Mouse (Mus musculus) embryonic stem cell, embryonic (primary cell): Measurements from ENCODE around the gene Tpsg1.

ENCODE experiments used
- CTCF ChIA-PET, 4 experiments: fragments of 300-600 bp in 2 of 4; fragments of 350-600 bp in 2 of 4; sonication (Branson Sonifier 250); formaldehyde crosslinking; loops; one replicate each; lab custom pipeline; 2022; ENCODE audit warnings: inconsistent platforms in 2 of 4; lab: Charles Lee
- POLR2A ChIA-PET, 4 experiments: fragments of 300-600 bp in 2 of 4; fragments of 350-600 bp in 2 of 4; sonication (Branson Sonifier 250); formaldehyde crosslinking; loops; one replicate each; lab custom pipeline; 2022; ENCODE audit warnings: antibody characterized with exemption in 4 of 4, inconsistent platforms in 1 of 4; lab: Charles Lee

Tpsg1 gene

DNA sequence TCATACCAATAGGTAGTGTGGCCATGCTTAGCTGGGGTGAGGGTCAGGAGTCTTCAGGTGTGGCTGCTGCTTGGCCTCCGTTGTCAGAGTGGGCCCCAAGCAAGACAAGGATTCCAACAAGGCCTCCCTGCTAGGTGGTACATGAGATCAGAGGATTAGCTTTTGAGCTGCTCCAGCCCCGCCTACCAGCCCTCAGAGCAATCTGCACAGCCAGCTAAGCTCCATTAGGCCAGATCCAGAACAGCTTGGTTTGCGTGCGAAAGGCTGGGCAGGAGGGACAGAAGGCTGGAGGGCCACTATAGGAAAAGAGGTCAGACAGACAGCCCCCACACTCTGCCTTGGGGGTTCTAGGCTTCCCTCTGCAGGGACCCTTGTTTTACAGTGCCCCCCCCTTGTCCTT lies 32.4 kb downstream of the Tpsg1 start:
- ChIA-PET CTCF (interaction anchor here in 1 of 4 experiments (0.7 kb wide), 1 partner anchor 10 kb away, joined by 4 read pairs; no protein-coding TSS in a partner anchor), POLR2A (interaction anchor here in 1 of 4 experiments (0.9 to 1.2 kb wide), 2 partner anchors 20 to 177 kb away, joined by 3 read pairs; partner anchors contain the start of gene Lmf1)

DNA sequence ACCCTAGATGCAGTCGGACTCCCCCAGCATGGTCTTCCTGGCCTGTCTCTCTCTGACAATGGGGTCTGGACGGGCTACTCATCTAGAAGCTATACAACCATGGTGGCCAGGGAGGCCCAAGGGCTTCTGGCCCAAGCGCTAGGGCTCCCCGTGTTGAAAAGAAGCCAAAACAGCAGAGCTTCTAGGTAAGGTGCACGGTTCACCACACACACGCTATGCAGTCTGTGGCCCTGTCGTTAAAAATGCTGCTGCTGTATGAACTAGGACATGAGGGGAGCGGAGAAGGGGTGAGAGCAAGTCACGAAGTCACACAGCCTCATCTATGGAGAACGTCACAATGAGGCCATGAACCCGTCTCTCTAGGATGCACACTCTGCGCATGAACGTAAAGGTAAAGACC lies 33.2 kb downstream of the Tpsg1 start:
- POLR2A ChIA-PET, result no interaction called here
- CTCF ChIA-PET, result interaction anchor here in 1 of 4 experiments (0.6 kb wide), 1 partner anchor 32 kb away, joined by 3 read pairs; no protein-coding TSS in a partner anchor

DNA sequence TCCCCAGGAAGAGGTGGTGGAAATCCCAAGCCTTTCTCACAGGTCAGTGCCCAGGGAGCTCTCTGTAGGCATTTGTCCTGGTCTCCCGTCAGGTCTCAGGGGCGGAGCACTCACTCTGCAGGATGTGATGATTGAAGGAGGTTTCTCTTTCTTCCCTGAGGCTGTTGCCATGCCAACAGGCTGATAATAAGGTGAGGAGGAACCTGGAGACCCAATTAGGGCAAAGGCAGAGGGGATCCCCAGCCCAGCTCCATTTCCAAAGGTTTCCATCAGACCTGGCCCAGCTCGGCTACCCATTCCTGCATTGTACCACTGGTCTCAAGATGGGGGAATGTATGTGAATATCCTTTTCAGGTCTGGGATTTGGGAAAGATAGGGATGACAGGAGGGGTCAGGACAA lies 35.1 kb downstream of the Tpsg1 start:
- ChIA-PET POLR2A (interaction anchor here in 3 of 4 experiments (0.6 to 1.7 kb wide), 11 partner anchors 11 to 457 kb away, joined by 3 to 8 read pairs (median 4); partner anchors contain the start of genes Lmf1 (in 1 of the 3) and Wdr90 (in 1 of the 3)), CTCF (interaction anchor here in 2 of 4 experiments (0.5 to 1.5 kb wide), 2 partner anchors 104 to 130 kb away, joined by 4 to 5 read pairs; partner anchors contain the start of gene Ube2i (in 1 of the 2))

DNA sequence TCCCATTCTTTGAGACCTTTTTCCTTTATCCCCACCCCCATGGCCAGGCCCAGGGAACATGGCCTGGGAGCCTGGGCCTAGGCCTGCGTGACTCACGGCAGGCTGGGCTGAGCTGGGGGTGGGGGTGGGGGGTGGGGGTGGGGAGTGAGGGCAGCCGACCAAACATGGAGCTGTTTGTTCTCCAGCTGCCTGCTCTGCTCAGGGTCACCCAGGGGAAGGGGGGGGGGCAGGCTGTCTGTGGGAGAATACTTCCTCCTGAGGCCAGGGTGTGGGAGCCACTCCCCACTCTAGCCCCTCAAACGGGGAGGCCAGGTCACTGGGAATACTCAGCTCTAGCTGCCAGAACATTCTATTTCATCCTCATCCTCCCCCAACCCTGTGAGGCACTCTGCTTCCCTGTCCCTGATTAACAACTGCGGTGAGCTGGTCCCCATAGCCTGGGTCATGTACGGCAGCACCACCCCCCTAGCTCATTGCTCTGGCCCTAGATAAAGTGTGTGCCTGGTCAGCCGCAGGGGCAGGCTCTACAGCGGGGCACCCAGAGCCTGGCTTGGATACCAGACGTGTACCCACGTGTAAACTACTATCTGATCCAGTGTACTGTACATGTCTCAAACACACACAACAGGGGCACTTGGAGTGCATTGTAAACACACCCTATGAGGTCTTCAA lies 36.3 kb downstream of the Tpsg1 start:
- ChIA-PET CTCF (interaction anchor here (0.5 to 1.8 kb wide), 18 partner anchors 8 to 1578 kb away, joined by 3 to 11 read pairs (median 4); partner anchors contain the start of gene Cacna1h (in 2 of the 4)), POLR2A (interaction anchor here (0.6 to 1.8 kb wide), 25 partner anchors 9 to 456 kb away, joined by 3 to 8 read pairs (median 3); partner anchors contain the start of genes Cacna1h (in 1 of the 4), Haghl (in 1 of the 4), Lmf1 (in 1 of the 4) and Sox8 (in 1 of the 4))

GRCm38 (mm10) chr17:25406011-25406441 lies 37.0 kb downstream of the Tpsg1 start:
- CTCF ChIA-PET, result interaction anchor here in 3 of 4 experiments (0.7 to 1.8 kb wide), 8 partner anchors 8 to 1578 kb away, joined by 3 to 8 read pairs (median 3); partner anchors contain the start of gene Cacna1h (in 2 of the 3)
- POLR2A ChIA-PET, result interaction anchor here in 2 of 4 experiments (0.7 to 1.8 kb wide), 12 partner anchors 9 to 455 kb away, joined by 3 to 8 read pairs (median 3); partner anchors contain the start of genes Cacna1h (in 1 of the 2), Lmf1 (in 1 of the 2), Ube2i (in 1 of the 2) and Wdr90 (in 1 of the 2)

DNA sequence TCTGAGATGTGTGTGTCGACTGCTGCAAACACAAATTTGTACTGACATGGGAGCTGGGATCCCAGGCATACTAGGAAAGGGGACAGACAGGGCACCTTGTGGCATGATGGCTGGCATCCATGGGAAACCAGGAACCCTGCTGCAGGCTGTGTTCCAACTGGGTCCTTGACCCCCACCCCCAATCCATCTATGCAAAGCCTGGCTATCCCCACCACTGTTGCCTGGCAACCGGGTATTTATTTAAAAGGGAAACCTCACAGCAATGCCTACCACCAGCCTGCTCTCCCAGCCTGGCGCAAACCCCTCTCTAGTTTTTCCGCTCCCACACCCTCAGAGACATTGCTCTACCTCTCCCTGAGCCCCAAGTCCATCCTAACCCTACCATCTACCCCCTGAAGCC lies 38.3 kb downstream of the Tpsg1 start:
- ChIA-PET POLR2A (interaction anchor here in 2 of 4 experiments (0.5 to 0.7 kb wide), 2 partner anchors 20 to 311 kb away, joined by 3 read pairs; no protein-coding TSS in a partner anchor), CTCF (no interaction called here)

GRCm38 (mm10) chr17:25408302-25408999 lies 39.4 kb downstream of the Tpsg1 start:
- ChIA-PET POLR2A (interaction anchor here in 1 of 4 experiments (0.6 kb wide), 1 partner anchor 246 kb away, joined by 3 read pairs; no protein-coding TSS in a partner anchor), CTCF (interaction anchor here in 1 of 4 experiments (0.6 kb wide), 1 partner anchor 791 kb away, joined by 3 read pairs; no protein-coding TSS in a partner anchor)

DNA sequence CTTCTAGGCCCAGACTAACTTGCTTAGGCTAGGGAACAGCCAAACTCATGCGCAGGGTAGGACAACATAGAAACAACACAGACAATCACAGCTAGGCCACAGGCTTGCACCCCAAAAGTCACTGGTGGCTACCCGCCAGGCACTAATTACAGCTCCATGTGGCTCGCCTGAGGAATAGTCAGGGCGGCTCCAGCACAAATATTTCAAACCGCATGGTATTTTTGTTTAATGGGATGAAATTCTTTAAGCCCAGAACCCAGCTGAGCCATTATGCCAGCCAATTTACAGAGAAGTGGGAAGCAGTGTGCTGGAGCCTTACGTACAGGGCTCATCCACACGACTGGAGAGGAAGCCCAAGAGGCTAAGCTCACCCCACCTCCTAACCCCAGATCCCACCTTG lies 40.5 kb downstream of the Tpsg1 start:
- POLR2A ChIA-PET, result no interaction called here
- CTCF ChIA-PET, result interaction anchor here in 2 of 4 experiments (0.6 to 1.2 kb wide), 3 partner anchors 11 to 67 kb away, joined by 3 to 4 read pairs (median 4); no protein-coding TSS in a partner anchor

DNA sequence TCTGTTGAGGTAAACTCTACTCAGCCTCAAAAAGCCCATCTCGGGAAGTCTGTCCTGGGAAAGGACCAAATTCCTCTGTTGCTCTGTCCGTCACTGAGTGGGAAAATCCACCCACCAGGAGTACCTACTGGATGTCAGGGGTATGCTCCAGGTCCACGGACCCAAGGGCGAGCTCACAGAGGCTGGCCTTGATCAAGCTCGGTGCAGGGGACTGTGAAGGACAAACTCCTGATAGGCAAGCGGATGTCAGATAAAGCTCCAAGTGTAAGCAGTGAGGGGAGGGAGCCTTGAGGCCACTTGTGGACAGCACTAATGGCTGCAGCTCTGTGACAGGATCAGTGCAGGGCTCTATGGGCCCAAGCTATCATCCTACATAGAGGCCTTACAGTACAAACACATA lies 41.1 kb downstream of the Tpsg1 start:
- POLR2A ChIA-PET, result interaction anchor here in 2 of 4 experiments (1.0 to 1.1 kb wide), 2 partner anchors 34 to 161 kb away, joined by 3 read pairs; partner anchors contain the start of gene Sox8 (in 1 of the 2)
- CTCF ChIA-PET, result interaction anchor here (0.6 to 1.5 kb wide), 7 partner anchors 10 to 77 kb away, joined by 3 to 4 read pairs (median 3); no protein-coding TSS in a partner anchor

DNA sequence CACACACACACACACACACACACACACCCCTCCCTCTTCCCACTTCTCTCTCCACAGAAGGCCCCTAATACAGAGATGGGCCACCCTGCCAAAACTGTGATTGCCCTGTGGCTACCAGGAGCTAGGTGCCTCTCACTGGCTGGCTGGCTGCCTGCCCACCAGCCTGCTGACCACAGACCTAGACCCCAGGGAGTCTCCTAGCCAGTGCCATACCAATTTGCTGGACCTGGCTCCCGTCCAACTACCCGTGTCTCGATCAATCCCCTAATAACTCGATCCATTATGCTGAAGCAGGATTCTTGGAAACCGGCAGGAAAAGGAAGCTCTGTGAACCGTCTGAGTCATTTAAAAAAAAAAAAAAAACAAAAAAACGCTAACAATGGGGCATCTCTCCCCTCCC lies 41.7 kb downstream of the Tpsg1 start:
- ChIA-PET CTCF (interaction anchor here (0.5 to 1.5 kb wide), 10 partner anchors 9 to 369 kb away, joined by 3 to 6 read pairs (median 3); partner anchors contain the start of gene Sox8 (in 1 of the 4)), POLR2A (interaction anchor here in 2 of 4 experiments (0.7 to 1.1 kb wide), 4 partner anchors 10 to 160 kb away, joined by 3 read pairs; partner anchors contain the start of gene Sox8 (in 1 of the 2))

DNA sequence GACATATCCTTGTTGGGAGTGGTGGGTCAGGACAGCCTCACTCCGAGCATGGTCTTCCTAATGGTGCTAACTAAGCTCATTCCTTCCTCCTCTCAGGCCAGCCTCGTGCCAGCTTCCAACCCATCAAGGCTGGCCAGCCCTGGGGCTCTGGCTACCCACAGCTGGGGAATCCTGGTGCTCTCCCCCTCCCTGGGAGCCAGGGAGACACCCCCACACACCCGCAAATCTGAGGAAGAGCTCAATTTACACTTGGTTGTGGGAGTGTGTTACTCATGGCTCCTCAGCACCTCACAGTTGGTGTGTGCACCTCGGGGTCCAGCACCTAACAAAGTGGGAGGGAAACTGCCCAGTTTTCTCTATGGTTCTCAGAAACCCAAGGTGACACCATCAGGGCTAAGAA lies 42.2 kb downstream of the Tpsg1 start:
- CTCF ChIA-PET, result interaction anchor here (0.5 to 1.5 kb wide), 8 partner anchors 8 to 369 kb away, joined by 3 to 6 read pairs (median 4); partner anchors contain the start of gene Sox8 (in 1 of the 4)

DNA sequence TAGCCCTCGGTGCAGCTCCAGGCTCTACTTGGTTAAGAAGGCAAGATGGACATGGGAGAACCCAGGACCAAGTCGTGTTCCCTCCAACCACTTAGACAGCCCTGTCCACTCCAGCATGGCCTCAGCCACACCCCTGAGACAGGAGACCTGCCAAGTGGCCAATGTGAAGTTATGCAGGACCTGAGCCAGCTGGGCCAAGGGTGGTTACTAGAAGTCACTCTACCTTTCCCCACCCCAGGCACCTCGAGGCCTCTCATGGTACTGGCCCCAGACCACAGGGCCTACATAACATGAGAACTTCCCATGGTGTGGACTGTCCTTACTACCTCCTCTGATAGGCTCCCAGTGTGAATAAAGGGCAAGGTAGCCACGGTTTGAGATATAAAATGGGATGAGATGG lies 45.1 kb downstream of the Tpsg1 start:
- ChIA-PET CTCF (interaction anchor here in 1 of 4 experiments (0.6 kb wide), 1 partner anchor 33 kb away, joined by 3 read pairs; no protein-coding TSS in a partner anchor), POLR2A (interaction anchor here in 2 of 4 experiments (0.6 to 2.1 kb wide), 3 partner anchors 9 to 22 kb away, joined by 3 to 6 read pairs (median 4); no protein-coding TSS in a partner anchor)

More for the DNA sequence above, 42.2 kb downstream of the Tpsg1 start:
- POLR2A ChIA-PET, result interaction anchor here in 2 of 4 experiments (0.7 to 1.1 kb wide), 3 partner anchors 10 to 159 kb away, joined by 3 read pairs; partner anchors contain the start of gene Sox8 (in 1 of the 2)

DNA sequence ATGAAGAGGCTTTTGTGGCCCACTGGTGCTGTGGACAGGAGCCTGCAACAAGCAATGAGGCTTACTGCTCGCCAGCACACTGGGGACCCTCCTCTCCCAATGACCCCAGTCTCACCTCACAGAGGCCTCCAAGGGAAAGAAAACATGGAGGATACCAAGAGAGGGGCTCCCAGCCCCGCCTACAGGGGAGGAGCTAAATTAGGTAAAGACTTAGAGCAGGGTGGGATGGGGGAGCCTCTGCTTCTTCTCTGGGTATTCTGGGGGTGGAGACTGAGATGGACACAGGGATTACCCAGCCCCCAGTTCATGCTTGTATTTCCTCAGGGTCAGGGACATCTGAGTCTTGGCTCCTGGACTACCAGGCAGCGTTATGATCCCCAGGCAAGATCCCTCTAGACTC lies 45.8 kb downstream of the Tpsg1 start:
- CTCF ChIA-PET, result interaction anchor here in 1 of 4 experiments (0.6 kb wide), 1 partner anchor 786 kb away, joined by 5 read pairs; no protein-coding TSS in a partner anchor
- POLR2A ChIA-PET, result interaction anchor here in 2 of 4 experiments (0.6 to 2.1 kb wide), 4 partner anchors 9 to 454 kb away, joined by 3 to 6 read pairs (median 4); partner anchors contain the start of gene Mcrip2 (in 1 of the 2)

DNA sequence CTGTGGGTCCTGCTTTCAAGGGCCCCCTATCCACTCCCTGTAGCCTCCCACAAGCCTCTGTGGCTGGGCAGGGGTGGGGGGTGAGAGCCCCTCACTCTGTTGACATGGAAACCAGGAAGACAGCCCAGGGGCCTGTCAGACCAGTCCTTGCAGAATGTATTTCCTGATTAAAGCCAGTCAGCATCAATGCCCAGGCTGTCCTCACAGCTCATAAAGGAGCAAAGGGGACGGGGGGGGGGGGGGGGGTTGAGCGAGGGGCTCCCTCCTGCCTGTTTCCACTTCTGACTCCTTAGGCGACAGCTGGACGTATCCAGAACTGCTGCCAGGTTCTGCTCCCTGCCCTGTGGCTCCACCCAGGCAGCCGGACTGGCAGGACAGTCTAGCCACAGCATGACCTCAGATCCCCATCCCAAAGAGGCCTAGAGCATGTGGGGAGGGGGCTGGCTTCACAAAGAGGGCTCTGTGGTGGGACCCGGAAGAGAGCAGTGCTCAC lies 46.4 kb downstream of the Tpsg1 start:
- CTCF ChIA-PET, result interaction anchor here in 2 of 4 experiments (0.5 to 0.6 kb wide), 2 partner anchors 127 to 787 kb away, joined by 5 read pairs; no protein-coding TSS in a partner anchor
- POLR2A ChIA-PET, result interaction anchor here in 2 of 4 experiments (0.6 to 2.1 kb wide), 5 partner anchors 9 to 453 kb away, joined by 3 to 6 read pairs (median 4); partner anchors contain the start of gene Mcrip2 (in 1 of the 2)

GRCm38 (mm10) chr17:25416219-25416618 lies 47.1 kb downstream of the Tpsg1 start:
- POLR2A ChIA-PET, result interaction anchor here in 2 of 4 experiments (0.6 to 2.1 kb wide), 6 partner anchors 11 to 53 kb away, joined by 3 to 6 read pairs (median 3); no protein-coding TSS in a partner anchor
- CTCF ChIA-PET, result interaction anchor here in 2 of 4 experiments (0.5 to 0.7 kb wide), 2 partner anchors 26 to 127 kb away, joined by 3 to 5 read pairs; no protein-coding TSS in a partner anchor

DNA sequence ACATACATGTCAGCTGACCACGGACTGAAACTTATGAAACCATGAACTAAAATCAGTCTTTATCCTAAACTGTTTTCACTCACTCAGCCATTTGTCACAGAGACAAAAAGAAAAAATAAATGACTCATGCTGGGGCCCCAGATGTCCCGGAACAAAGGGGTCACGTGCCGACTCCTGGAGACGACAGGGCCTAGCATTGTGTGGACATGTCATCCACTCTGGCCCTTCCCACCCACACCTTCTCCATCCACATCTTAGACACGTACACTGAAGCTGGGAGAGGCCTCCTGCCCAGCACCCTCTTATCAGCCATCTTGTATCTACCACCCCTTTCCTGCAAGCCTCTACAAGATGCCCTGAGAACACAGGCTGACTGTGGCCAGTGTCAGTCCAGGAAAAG lies 48.9 kb downstream of the Tpsg1 start:
- POLR2A ChIA-PET, result no interaction called here
- CTCF ChIA-PET, result interaction anchor here in 1 of 4 experiments (1.1 kb wide), 1 partner anchor 20 kb away, joined by 4 read pairs; no protein-coding TSS in a partner anchor
